Mouse (Mus musculus) liver, embryonic 14 days (tissue): ENCODE results near the gene Gm14862. TPM values are rescaled to one million over a fixed set of nuclear protein-coding genes. Genes with fewer than 3 reads are reported as not detected.

ENCODE experiments used
- polyA plus RNA-seq: library from polyadenylated mRNA; depleted of rRNA; stranded (reverse); fragments of >200 nt; gene quantifications from 2 replicates; pipeline ENCODE4 v1.2.3, GENCODE M21; 2012; rRNA removed

Gm14862 gene
- 1.2 and 1.5 TPM in 2 replicates for polyA plus RNA-seq

GRCm38 (mm10) chrX:9256766-9257165 lies at the start of gene Gm14862:
TSS of gene Gm14862 (minus strand) at chrX:9256899.

DNA sequence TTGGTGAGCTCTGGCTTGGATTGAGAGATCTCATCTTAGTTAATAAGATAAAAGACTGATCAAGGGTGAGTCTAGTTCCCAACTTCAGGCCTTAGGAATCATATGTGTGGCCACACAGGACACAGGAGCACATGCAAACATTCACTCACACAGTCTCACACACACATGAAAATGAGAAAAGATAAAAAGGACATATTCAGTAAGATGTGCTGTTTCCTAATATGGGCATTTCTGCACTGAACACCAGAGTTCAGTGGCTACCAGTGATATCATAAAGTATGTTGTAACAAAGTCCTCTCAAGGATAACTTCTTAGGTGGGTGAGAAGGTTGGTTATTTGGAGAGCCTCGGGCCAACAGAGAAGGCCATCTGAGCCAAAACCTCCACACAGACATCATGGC lies 26.8 kb upstream of the Gm14862 start, which contains the start of gene H2al1m:
Gene H2al1m (plus strand): TSS at position 301 of the 400 bp plus-strand sequence.

GRCm38 (mm10) chrX:9272460-9273361 lies 16.0 kb upstream of the Gm14862 start, which contains the start of gene Xk:
TSS of gene Xk (plus strand) at chrX:9272756.

Other genes with a start within 250 kb of the Gm14862 start
- not detected in 2 replicates for gene Fthl17e, start 223.4 kb downstream of the Gm14862 start, polyA plus RNA-seq
- not detected in 2 replicates for gene Fthl17f, start 193.9 kb downstream of the Gm14862 start, polyA plus RNA-seq
- not detected in 2 replicates for gene 4930402K13Rik, start 152.3 kb downstream of the Gm14862 start, polyA plus RNA-seq
- 0.06 and 0.07 TPM in 2 replicates for gene Lancl3, start 57.0 kb downstream of the Gm14862 start, polyA plus RNA-seq
- 16.2 and 19.8 TPM in 2 replicates for gene Xk, start 15.9 kb upstream of the Gm14862 start, polyA plus RNA-seq
- gene H2al1m, start 26.9 kb upstream of the Gm14862 start, polyA plus RNA-seq, result 2.2 and 2.8 TPM in 2 replicates
- gene H2al1k, start 93.7 kb upstream of the Gm14862 start, polyA plus RNA-seq, result not detected in 2 replicates
- gene Cybb, start 230.9 kb upstream of the Gm14862 start, polyA plus RNA-seq, result 2.6 and 4.0 TPM in 2 replicates